Mouse (Mus musculus): ENCODE measurements around the gene Pde4c. TPM values are rescaled to one million over a fixed set of nuclear protein-coding genes. Genes with fewer than 3 reads are reported as not detected.

Gene Pde4c
- polyA plus RNA-seq, 1 experiment from 2014 or later = 0.08 TPM

DNA sequence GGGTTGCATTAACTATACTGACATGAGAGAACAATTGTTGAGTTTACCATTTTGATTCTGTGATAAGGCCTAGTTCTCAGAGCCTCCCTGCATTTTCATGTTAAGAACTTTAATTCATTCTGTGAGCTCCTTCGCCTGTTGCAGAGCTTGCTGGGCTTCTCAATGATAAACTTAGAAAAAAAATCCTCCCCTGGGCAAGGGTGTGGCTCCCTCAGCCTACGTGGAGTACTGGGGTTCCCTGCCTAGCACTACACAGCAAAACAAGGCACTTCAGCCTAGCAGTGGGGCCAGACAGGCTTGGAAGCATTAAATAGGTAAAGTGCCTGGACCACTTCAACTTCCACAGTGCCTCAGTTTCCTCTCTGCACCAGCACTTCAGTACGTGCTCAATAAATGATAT, 42.1 kb upstream of the Pde4c start:
- DNase-seq (ENCODE audit: low spot score) (no peak), ATAC-seq (ENCODE audit: insufficient number of reproducible peaks, low FRiP score, low TSS enrichment, low read depth) (no peak)
- Histone ChIP-seq H3K9me3 (ENCODE audit: control insufficient read depth, low read length) (no peaks in the 10 kb centered on the region), H3K27ac (replicated peaks; ENCODE audit: low read depth, low read length) (no peak overlapping the region), H3K36me3 (ENCODE audit: control insufficient read depth, insufficient read depth, low read length) (peaks cover 18% of the 10 kb centered on the region), H3K27me3 (ENCODE audit: control insufficient read depth, insufficient read depth, low read length) (no peaks in the 10 kb centered on the region), H3K4me2 (ENCODE audit: low read depth, severe bottlenecking) (no peak overlapping the region), H3K4me3 (ENCODE audit: low read depth, low read length) (no peak overlapping the region), H3K9ac (ENCODE audit: low read length) (no peak overlapping the region), H3K4me1 (ENCODE audit: control insufficient read depth, insufficient read depth, low read length) (no peaks in the 10 kb centered on the region)
- 79% methylated on average over 3 of the region's 3 CpGs for WGBS

DNA sequence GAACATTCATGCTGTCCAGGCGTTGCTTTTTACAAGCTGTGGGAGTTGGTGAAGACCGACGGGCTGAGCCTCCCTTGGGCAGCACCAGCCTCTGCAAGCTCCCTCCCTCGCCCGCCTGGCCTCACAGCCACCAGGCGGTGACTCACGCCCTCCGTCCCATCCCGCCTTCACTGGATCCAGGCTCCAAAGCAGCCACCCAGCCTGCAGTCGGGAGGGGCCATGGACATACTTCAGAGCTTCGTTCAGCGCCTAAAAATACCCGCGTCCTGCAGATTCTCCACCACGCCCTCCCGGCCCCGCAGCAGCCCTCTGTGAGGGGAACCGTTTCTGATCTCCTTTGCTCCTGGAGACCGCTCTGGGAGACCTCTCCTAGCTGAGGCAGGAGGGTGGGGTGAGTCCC, 41.3 kb upstream of the Pde4c start:
- 7% methylated on average over 19 of the region's 19 CpGs for WGBS
- H3K9me3 ChIP-seq (ENCODE audit: control insufficient read depth, low read length) = no peaks in the 10 kb centered on the region
- peak overlapping the region; percentile 15; the same call in 1 of the 2 replicates for H3K4me2 ChIP-seq (ENCODE audit: low read depth, severe bottlenecking)
- ATAC-seq (ENCODE audit: insufficient number of reproducible peaks, low FRiP score, low TSS enrichment, low read depth) = no peak
- peak overlapping the region; percentile 5; the same call in 1 of the 2 replicates for H3K4me3 ChIP-seq (ENCODE audit: low read depth, low read length)
- no peaks in the 10 kb centered on the region for H3K4me1 ChIP-seq (ENCODE audit: control insufficient read depth, insufficient read depth, low read length)
- peak overlapping the region; percentile 40; the same call in 1 of the 2 replicates for H3K9ac ChIP-seq (ENCODE audit: low read length)
- H3K36me3 ChIP-seq (ENCODE audit: control insufficient read depth, insufficient read depth, low read length) = peaks cover 18% of the 10 kb centered on the region
- DNase-seq (ENCODE audit: low spot score) = peak; percentile 53
- H3K27me3 ChIP-seq (ENCODE audit: control insufficient read depth, insufficient read depth, low read length) = no peaks in the 10 kb centered on the region
- H3K27ac ChIP-seq (replicated peaks; ENCODE audit: low read depth, low read length) = no peak overlapping the region

DNA sequence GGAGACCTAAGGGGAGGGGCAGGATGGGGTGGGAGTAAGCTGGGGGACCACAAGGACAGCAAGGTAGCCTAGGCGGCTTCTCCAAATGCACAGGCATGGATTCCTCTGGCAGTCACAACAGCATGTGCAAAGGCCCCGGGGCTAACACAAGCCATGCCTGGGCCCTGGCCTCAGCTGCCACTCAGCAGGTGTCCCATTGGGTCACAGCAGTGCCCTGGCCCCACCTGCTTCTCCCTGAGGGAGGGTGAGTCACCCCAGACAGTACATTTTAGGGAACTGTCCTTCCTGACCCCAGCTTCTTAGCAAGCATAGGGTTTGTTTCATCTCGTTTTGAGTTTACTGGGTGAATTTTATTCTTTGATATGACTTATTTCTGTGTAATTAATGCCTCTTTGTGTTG, 40.8 kb upstream of the Pde4c start:
- Histone ChIP-seq H3K9me3 (ENCODE audit: control insufficient read depth, low read length) (no peaks in the 10 kb centered on the region), H3K4me1 (ENCODE audit: control insufficient read depth, insufficient read depth, low read length) (no peaks in the 10 kb centered on the region), H3K27ac (replicated peaks; ENCODE audit: low read depth, low read length) (no peak overlapping the region), H3K27me3 (ENCODE audit: control insufficient read depth, insufficient read depth, low read length) (no peaks in the 10 kb centered on the region), H3K36me3 (ENCODE audit: control insufficient read depth, insufficient read depth, low read length) (peaks cover 18% of the 10 kb centered on the region), H3K9ac (ENCODE audit: low read length) (no peak overlapping the region), H3K4me3 (ENCODE audit: low read depth, low read length) (no peak overlapping the region; the same call in 1 of the 2 replicates), H3K4me2 (ENCODE audit: low read depth, severe bottlenecking) (0 out of 2 replicates have a peak overlapping the region, but pooled peaks have one; percentile 15)
- DNase-seq (ENCODE audit: low spot score) (no peak), ATAC-seq (ENCODE audit: insufficient number of reproducible peaks, low FRiP score, low TSS enrichment, low read depth) (no peak)
- WGBS = 55% methylated on average over 3 of the region's 3 CpGs

DNA sequence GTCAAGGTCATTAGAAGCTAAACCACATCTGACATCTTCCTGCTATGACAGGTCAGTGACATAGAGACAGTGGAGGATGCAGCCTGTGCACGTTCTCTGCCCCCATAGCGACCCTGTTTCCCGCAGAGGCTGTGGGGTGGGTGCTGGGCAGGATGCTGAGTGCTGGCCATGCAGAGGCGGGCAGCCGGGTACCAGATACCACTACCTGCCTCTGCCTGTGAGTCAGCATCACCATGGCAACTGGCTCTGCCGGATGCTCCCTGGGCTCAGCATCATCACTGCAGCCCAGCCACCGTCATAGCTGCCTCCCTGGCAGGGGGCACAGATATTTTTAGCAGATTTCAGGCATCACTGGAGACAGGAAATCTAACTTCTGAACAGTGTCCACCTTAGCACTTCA, 39.2 kb upstream of the Pde4c start:
- no peak overlapping the region for H3K27ac ChIP-seq (replicated peaks; ENCODE audit: low read depth, low read length)
- DNase-seq (ENCODE audit: low spot score) = no peak
- H3K9me3 ChIP-seq (ENCODE audit: control insufficient read depth, low read length) = no peaks in the 10 kb centered on the region
- H3K9ac ChIP-seq (ENCODE audit: low read length) = no peak overlapping the region
- ATAC-seq (ENCODE audit: insufficient number of reproducible peaks, low FRiP score, low TSS enrichment, low read depth) = no peak
- no peak overlapping the region for H3K4me3 ChIP-seq (ENCODE audit: low read depth, low read length)
- no peaks in the 10 kb centered on the region for H3K27me3 ChIP-seq (ENCODE audit: control insufficient read depth, insufficient read depth, low read length)
- H3K36me3 ChIP-seq (ENCODE audit: control insufficient read depth, insufficient read depth, low read length) = peaks cover 4% of the 10 kb centered on the region
- 56% methylated on average over 7 of the region's 7 CpGs for WGBS
- no peak overlapping the region for H3K4me2 ChIP-seq (ENCODE audit: low read depth, severe bottlenecking)
- H3K4me1 ChIP-seq (ENCODE audit: control insufficient read depth, insufficient read depth, low read length) = no peaks in the 10 kb centered on the region

DNA sequence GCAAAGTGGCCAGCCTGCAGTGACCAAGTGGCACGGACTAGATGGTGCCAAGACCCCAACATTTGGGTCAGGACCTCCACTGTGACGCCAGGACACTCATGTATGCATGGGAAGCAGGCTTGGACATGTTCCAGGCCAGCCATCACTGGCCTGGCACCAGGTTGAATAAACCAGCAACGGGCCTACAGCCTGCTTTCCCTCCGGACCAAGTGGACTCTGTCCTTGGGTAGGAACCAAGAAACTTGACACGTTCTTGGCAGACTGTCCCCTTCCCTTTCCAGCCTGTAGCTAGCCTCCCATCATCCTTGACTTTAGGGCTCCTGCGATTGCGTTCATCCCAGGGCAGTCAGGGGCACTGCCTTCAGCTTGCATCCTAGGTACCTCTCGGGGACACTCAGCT, 35.9 kb upstream of the Pde4c start:
- no peak overlapping the region for H3K27ac ChIP-seq (replicated peaks; ENCODE audit: low read depth, low read length)

DNA sequence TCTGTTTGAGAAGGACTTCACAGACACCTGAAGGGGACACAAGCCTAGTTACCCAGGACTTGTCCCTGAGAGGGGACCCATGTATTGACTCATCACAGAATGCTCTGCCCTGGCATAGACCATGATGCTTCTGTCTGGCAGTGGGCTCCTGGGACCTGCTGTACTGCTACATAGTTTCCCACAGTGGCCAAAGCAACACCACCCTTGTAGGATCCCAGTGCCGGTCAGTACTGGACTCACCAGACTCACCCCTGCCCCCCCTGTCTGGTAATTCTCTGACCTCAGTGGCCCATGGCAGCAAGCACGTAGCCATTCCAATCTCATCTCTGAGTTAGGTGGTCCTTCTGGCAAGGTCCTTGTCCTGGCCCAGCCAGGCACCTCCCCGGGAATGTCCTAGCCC, 35.4 kb upstream of the Pde4c start:
- Histone ChIP-seq H3K27ac (replicated peaks; ENCODE audit: low read depth, low read length) (no peak overlapping the region), H3K4me3 (ENCODE audit: low read depth, low read length) (no peak overlapping the region), H3K4me1 (ENCODE audit: control insufficient read depth, insufficient read depth, low read length) (peaks cover 17% of the 10 kb centered on the region), H3K9ac (ENCODE audit: low read length) (no peak overlapping the region), H3K27me3 (ENCODE audit: control insufficient read depth, insufficient read depth, low read length) (no peaks in the 10 kb centered on the region), H3K9me3 (ENCODE audit: control insufficient read depth, low read length) (no peaks in the 10 kb centered on the region), H3K36me3 (ENCODE audit: control insufficient read depth, insufficient read depth, low read length) (peaks cover 2% of the 10 kb centered on the region; the same call in 1 of the 2 replicates), H3K4me2 (ENCODE audit: low read depth, severe bottlenecking) (no peak overlapping the region)
- DNase-seq (ENCODE audit: low spot score) = no peak
- WGBS = 82% methylated on average over 3 of the region's 3 CpGs
- no peak for ATAC-seq (ENCODE audit: insufficient number of reproducible peaks, low FRiP score, low TSS enrichment, low read depth)

More for the DNA sequence above, 35.9 kb upstream of the Pde4c start:
- ATAC-seq (ENCODE audit: insufficient number of reproducible peaks, low FRiP score, low TSS enrichment, low read depth) (no peak), DNase-seq (ENCODE audit: low spot score) (no peak)
- H3K9ac ChIP-seq (ENCODE audit: low read length) = no peak overlapping the region
- no peak overlapping the region for H3K4me3 ChIP-seq (ENCODE audit: low read depth, low read length)
- no peaks in the 10 kb centered on the region for H3K9me3 ChIP-seq (ENCODE audit: control insufficient read depth, low read length)
- WGBS = 92% methylated on average over 8 of the region's 8 CpGs
- peaks cover 17% of the 10 kb centered on the region for H3K4me1 ChIP-seq (ENCODE audit: control insufficient read depth, insufficient read depth, low read length)
- no peak overlapping the region for H3K4me2 ChIP-seq (ENCODE audit: low read depth, severe bottlenecking)
- no peaks in the 10 kb centered on the region for H3K27me3 ChIP-seq (ENCODE audit: control insufficient read depth, insufficient read depth, low read length)
- H3K36me3 ChIP-seq (ENCODE audit: control insufficient read depth, insufficient read depth, low read length) = peaks cover 2% of the 10 kb centered on the region; the same call in 1 of the 2 replicates

DNA sequence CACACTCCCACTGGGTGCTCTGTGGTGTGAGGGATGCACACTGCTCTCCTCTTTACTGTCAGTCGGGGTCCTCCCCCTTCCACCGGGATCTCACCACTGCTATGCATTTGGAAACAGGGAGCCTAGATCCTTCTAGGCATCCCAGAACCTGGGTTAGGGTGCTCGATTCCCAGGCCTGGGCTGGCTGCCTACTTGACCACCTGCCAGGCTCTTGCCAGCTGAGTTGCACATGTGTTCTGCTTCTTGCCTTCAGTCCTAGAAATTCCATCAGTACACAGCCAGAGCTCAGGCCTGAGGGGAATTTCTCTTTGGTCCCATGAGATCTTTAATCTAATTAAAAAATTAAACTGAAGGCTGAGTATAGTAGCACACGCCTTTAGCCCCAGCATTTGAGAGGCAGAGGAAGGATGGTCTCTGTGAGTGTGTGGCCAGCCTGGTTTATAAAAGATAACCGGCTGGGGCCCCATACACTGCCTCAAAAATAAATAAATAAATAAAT, 33.6 kb upstream of the Pde4c start:
- peaks cover 20% of the 10 kb centered on the region for H3K4me1 ChIP-seq (ENCODE audit: control insufficient read depth, insufficient read depth, low read length)
- no peaks in the 10 kb centered on the region for H3K27me3 ChIP-seq (ENCODE audit: control insufficient read depth, insufficient read depth, low read length)
- ATAC-seq (ENCODE audit: insufficient number of reproducible peaks, low FRiP score, low TSS enrichment, low read depth) (no peak), DNase-seq (ENCODE audit: low spot score) (no peak)
- H3K27ac ChIP-seq (replicated peaks; ENCODE audit: low read depth, low read length) = 0 out of 2 replicates have a peak overlapping the region, but pooled peaks have one; percentile 36
- H3K9ac ChIP-seq (ENCODE audit: low read length) = peak overlapping the region; percentile 27; the same call in 1 of the 2 replicates
- H3K9me3 ChIP-seq (ENCODE audit: control insufficient read depth, low read length) = no peaks in the 10 kb centered on the region
- H3K4me3 ChIP-seq (ENCODE audit: low read depth, low read length) = no peak overlapping the region
- H3K36me3 ChIP-seq (ENCODE audit: control insufficient read depth, insufficient read depth, low read length) = peaks cover 1% of the 10 kb centered on the region; the same call in 1 of the 2 replicates
- H3K4me2 ChIP-seq (ENCODE audit: low read depth, severe bottlenecking) = peak overlapping the region; percentile 20; the same call in 1 of the 2 replicates
- WGBS = 77% methylated on average over 5 of the region's 5 CpGs

DNA sequence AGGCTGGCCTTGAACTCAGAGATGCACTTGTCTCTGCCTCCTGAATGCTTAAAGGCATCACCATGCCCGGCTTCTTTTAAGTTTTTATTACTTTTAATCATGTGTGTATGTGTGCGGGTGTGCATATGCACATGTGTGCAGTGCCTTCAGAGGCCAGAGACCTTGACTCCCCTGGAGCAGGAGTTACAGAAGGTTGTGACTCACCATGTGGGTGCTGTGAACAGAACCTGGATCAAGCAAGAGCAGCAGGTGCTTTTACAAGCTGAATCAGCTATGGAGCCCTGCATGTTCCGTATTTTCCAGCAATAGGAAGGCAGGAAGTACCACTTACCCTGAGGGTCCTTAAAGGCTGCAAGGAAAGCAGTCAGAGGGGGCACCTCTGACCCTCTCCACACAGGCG, 32.3 kb upstream of the Pde4c start:
- DNase-seq (ENCODE audit: low spot score) = no peak
- peak overlapping the region; percentile 9 for H3K4me3 ChIP-seq (ENCODE audit: low read depth, low read length)
- no peak for ATAC-seq (ENCODE audit: insufficient number of reproducible peaks, low FRiP score, low TSS enrichment, low read depth)
- H3K27me3 ChIP-seq (ENCODE audit: control insufficient read depth, insufficient read depth, low read length) = no peaks in the 10 kb centered on the region
- no peaks in the 10 kb centered on the region; the same call in 1 of the 2 replicates for H3K36me3 ChIP-seq (ENCODE audit: control insufficient read depth, insufficient read depth, low read length)
- peak overlapping the region; percentile 89 for H3K27ac ChIP-seq (replicated peaks; ENCODE audit: low read depth, low read length)
- peaks cover 33% of the 10 kb centered on the region for H3K4me1 ChIP-seq (ENCODE audit: control insufficient read depth, insufficient read depth, low read length)
- peak overlapping the region; percentile 24; the same call in 1 of the 2 replicates for H3K4me2 ChIP-seq (ENCODE audit: low read depth, severe bottlenecking)
- H3K9ac ChIP-seq (ENCODE audit: low read length) = peak overlapping the region; percentile 72
- H3K9me3 ChIP-seq (ENCODE audit: control insufficient read depth, low read length) = no peaks in the 10 kb centered on the region
- 47% methylated on average over 4 of the region's 4 CpGs for WGBS
